ENCODE assay signal across 10 mouse cellular contexts in genomic region chr5:106276186-106276585, GRCm38 (mm10).
DNase-seq lines count a peak whose midpoint lies in the region; ATAC-seq lines count a peak whose summit lies in the region.
"Had no signal": no experiment of that assay in that cellular context is flagged by ENCODE, and none has a peak within 500 bp of the region (broad histone marks: within the 10 kb centered on the region; RNA-seq: fewer than 3 reads in every experiment).

No protein-coding gene starts in this region.

- ATAC-seq in erythroblast, adult 5-6 weeks (replicated peaks; ENCODE audit: low FRiP score, poor library complexity, severe bottlenecking) = no peak

- 24% methylated on average over 2 of the region's 2 CpGs for WGBS in limb, embryonic 10.5 days

- H3K9me3 ChIP-seq in limb, embryonic 10.5 days (replicated peaks) = no peaks in the 10 kb centered on the region

- DNase-seq in kidney, postnatal 4 days = peak; percentile 28 to 49
- no peak for DNase-seq in kidney, postnatal 25 days
- DNase-seq in brain, embryonic 18.5 days (ENCODE audit: low read depth, low spot score) = peak; percentile 52
- peak; percentile 39 for DNase-seq in embryo, embryonic 11 days
- DNase-seq in retina, postnatal 1 day = peak; percentile 73
- no peak for DNase-seq in limb, embryonic 10.5 days (ENCODE audit: low spot score)
- no peak for DNase-seq in c-Kit-positive CD71-positive TER-119-positive erythroid progenitor cells, embryonic 14.5 days (ENCODE audit: low spot score)
- DNase-seq: liver had no signal

- no peaks in the 10 kb centered on the region for H3K4me1 ChIP-seq in limb, embryonic 10.5 days

- no peaks in the 10 kb centered on the region for H3K27me3 ChIP-seq in limb, embryonic 10.5 days (ENCODE audit: low read depth, poor library complexity, severe bottlenecking)

- H3K36me3 ChIP-seq in limb, embryonic 10.5 days = no peaks in the 10 kb centered on the region

- H3K27ac ChIP-seq in limb, embryonic 10.5 days = no peak overlapping the region

- no peak overlapping the region for H3K4me3 ChIP-seq in limb, embryonic 10.5 days
- H3K4me3 ChIP-seq: erythroblast, embryonic 14.5 days had no signal

Comparison
In these comparisons a context has a peak if more than half of its experiments do, and no peak if none do; other contexts are left out.
1. DNase-seq: peak in kidney, postnatal 4 days (2 of 2), brain, embryonic 18.5 days (single experiment), embryo, embryonic 11 days (single experiment) and retina, postnatal 1 day (single experiment); none in kidney, postnatal 25 days (0 of 2), limb, embryonic 10.5 days (single experiment) and c-Kit-positive CD71-positive TER-119-positive erythroid progenitor cells, embryonic 14.5 days (single experiment).